Mouse (Mus musculus) ES-Bruce4 (cell line): Measurements from ENCODE around the gene Atraid.

Experiments
- CTCF ChIP-seq: IDR thresholded peaks from one replicate; pipeline ENCODE4 v1.8.1; 2011; ENCODE audit warnings: low read depth, low read length
- EP300 ChIP-seq: IDR thresholded peaks from 2 replicates; pipeline ENCODE4 v1.6.1; 2011; ENCODE audit warnings: low read depth, low read length; ENCODE audit not compliant: insufficient read depth
- POLR2A ChIP-seq: IDR thresholded peaks from one replicate; pipeline ENCODE4 v1.8.1; 2011; ENCODE audit warnings: low read length; ENCODE audit not compliant: insufficient read depth

DNA sequence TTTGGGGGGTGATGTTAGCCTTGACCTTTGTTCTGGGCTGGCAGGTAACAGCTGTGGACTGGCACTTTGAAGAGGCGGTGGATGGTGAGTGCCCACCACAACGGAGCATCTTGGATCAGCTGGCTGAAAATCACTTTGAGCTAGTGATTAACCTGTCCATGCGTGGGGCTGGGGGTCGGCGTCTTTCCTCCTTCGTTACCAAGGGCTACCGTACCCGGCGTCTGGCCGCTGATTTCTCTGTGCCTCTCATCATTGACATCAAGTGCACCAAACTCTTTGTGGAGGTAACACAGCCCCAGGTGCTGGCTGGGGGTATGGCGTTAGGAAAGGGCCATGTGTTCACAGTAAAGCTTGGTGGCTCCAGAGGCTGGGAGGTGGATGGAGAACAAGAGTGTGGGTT, 23.7 kb downstream of the Atraid start:
- TF ChIP-seq CTCF (no peak), POLR2A (no peak), EP300 (no peak)
